ENCODE assay signal across 6 mouse cellular contexts in the genomic region with DNA sequence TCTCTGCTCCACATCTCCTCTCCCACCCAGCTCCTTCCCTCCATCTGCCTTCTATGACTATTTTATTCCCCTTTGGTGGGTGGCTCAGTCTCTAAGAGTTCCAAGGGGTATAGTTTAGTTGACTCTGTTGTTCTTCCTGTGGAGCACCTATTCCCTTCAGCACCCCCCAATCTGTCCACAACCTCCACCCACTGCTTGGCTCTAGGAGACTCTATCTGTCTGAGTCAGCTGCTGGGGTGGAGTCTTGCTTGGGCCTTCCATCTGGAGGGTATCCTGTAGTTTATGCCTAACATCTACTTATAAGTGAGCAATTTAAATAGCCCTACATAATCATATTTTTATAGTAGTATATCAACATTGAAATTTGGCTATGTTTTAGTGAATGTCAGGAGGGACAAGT.
DNase-seq lines count a peak whose midpoint lies in the region; ATAC-seq and TF ChIP-seq lines count a peak whose summit lies in the region.
"Not testable (repeated sequence)": the region's sequence is repeated elsewhere in the genome, so short reads cannot be mapped to it uniquely, and the experiment has no call there.

No protein-coding gene starts in this region.

- not testable (repeated sequence) for H3K27me3 ChIP-seq in G1E (ENCODE audit: insufficient read depth, low read length); liver, embryonic 12.5 days (replicated peaks); liver, embryonic 14.5 days (ENCODE audit: control insufficient read depth, insufficient read depth, low read length); liver, embryonic 16.5 days (ENCODE audit: control insufficient read depth, insufficient read depth, low read depth, low read length)

- H3K9me3 ChIP-seq in G1E (replicated peaks); liver, embryonic 12.5 days (replicated peaks); liver, embryonic 14.5 days (ENCODE audit: control insufficient read depth, low read length); liver, embryonic 16.5 days (replicated peaks; ENCODE audit: control insufficient read depth, low read length): not testable (repeated sequence)

- not testable (repeated sequence) for H3K27ac ChIP-seq in liver, embryonic 12.5 days; liver, embryonic 14.5 days; liver, embryonic 16.5 days (ENCODE audit: low read length)

- ATAC-seq in G1E (ENCODE audit: extremely low read depth, insufficient number of reproducible peaks, low FRiP score, poor library complexity, severe bottlenecking): peak; percentile 28; the same call in 1 of the 2 replicates
- ATAC-seq in erythroid progenitor cell, adult 5-6 weeks (replicated peaks; ENCODE audit: low FRiP score, poor library complexity, severe bottlenecking): peak; percentile 80
- ATAC-seq in liver, embryonic 12.5 days: peak; percentile 81
- ATAC-seq in liver, embryonic 14.5 days (ENCODE audit: insufficient read depth): peak; percentile 88
- peak; percentile 92 for ATAC-seq in liver, embryonic 16.5 days (ENCODE audit: low read depth)

- not testable (repeated sequence) for H3K4me2 ChIP-seq in liver, embryonic 12.5 days; liver, embryonic 16.5 days (ENCODE audit: low read depth, low read length)
- H3K4me2 ChIP-seq in liver, embryonic 14.5 days (ENCODE audit: low read depth): 0 out of 2 replicates have a peak overlapping the region, but pooled peaks have one; percentile 8

- not testable (repeated sequence) for TF ChIP-seq CTCF in G1E (IDR thresholded peaks at IDR 0.05; ENCODE audit: low read depth, low read length); liver, embryonic 14.5 days (IDR thresholded peaks at IDR 0.05; ENCODE audit: low read depth)

- not testable (repeated sequence) for TF ChIP-seq EP300 in liver, embryonic 14.5 days (IDR thresholded peaks at IDR 0.05; ENCODE audit: low read depth)

- not testable (repeated sequence) for DNase-seq in G1E (ENCODE audit: low spot score); liver, embryonic 14.5 days (ENCODE audit: low read depth in 3 of 3, low spot score in 3 of 3)
- DNase-seq in c-Kit-positive CD71-positive TER-119-positive erythroid progenitor cells, embryonic 14.5 days (ENCODE audit: low spot score): peak; percentile 1

- H3K4me1 ChIP-seq in G1E (ENCODE audit: insufficient read depth, low read depth, low read length); liver, embryonic 12.5 days; liver, embryonic 14.5 days (replicated peaks; ENCODE audit: control insufficient read depth in 2 of 2, insufficient read depth in 2 of 2, low read length in 1 of 2); liver, embryonic 16.5 days (ENCODE audit: control insufficient read depth, low read depth, low read length): not testable (repeated sequence)

- not testable (repeated sequence) for H3K9ac ChIP-seq in liver, embryonic 12.5 days; liver, embryonic 14.5 days (replicated peaks); liver, embryonic 16.5 days (ENCODE audit: low read depth, low read length)

- not testable (repeated sequence) for H3K4me3 ChIP-seq in G1E (ENCODE audit: low read depth, low read length); liver, embryonic 12.5 days; liver, embryonic 14.5 days (ENCODE audit: insufficient read depth in 1 of 2, low read depth in 2 of 2, low read length in 2 of 2); liver, embryonic 16.5 days (ENCODE audit: low read depth, low read length)

- not testable (repeated sequence) for H3K36me3 ChIP-seq in G1E (replicated peaks); liver, embryonic 12.5 days; liver, embryonic 14.5 days (replicated peaks; ENCODE audit: control insufficient read depth, insufficient read depth, low read depth); liver, embryonic 16.5 days (ENCODE audit: control insufficient read depth, insufficient read depth)

Comparison
In these comparisons a context has a peak if more than half of its experiments do, and no peak if none do; other contexts are left out.
1. ATAC-seq: peak in every context shown above with its lines; median percentile 92 in liver, embryonic 16.5 days; 88 in liver, embryonic 14.5 days; 81 in liver, embryonic 12.5 days; 80 in erythroid progenitor cell, adult 5-6 weeks; 28 in G1E.